In genomic region chr13:3495526-3495925, GRCm38 (mm10) we compare ENCODE assay signal across 14 mouse cellular contexts.
"Had no signal": no experiment of that assay in that cellular context is flagged by ENCODE, and none has a peak within 500 bp of the region (broad histone marks: within the 10 kb centered on the region; RNA-seq: fewer than 3 reads in every experiment).

No protein-coding gene starts in this region.

- DNase-seq: gastrocnemius, postnatal 14 days; gastrocnemius, postnatal 36 days; heart, adult 11 months; heart, postnatal 10 days; heart, postnatal 36 days; kidney, adult 11 months; kidney, adult 2 months; kidney, adult 9 months; kidney, postnatal 14 days; kidney, postnatal 36 days; layer of hippocampus, adult 9-11 months; layer of hippocampus, postnatal 36 days; left cerebral cortex, postnatal 4 days; lung, adult 18-20 months had no signal
